Mouse (Mus musculus): ENCODE data around the gene St7l.

Gene St7l

GRCm38 (mm10) chr3:104963331-104964276, 99.8 kb downstream of the St7l start:
- no peak for DNase-seq

GRCm38 (mm10) chr3:104965070-104965855, 101.5 kb downstream of the St7l start:
- no peak for DNase-seq

GRCm38 (mm10) chr3:104965991-104966554, 102.3 kb downstream of the St7l start:
- no peak for DNase-seq

- DNase-seq = peak; percentile 96
Measured at GRCm38 (mm10) chr3:104967548-104968300, 103.9 kb downstream of the St7l start.
